Mouse (Mus musculus) C2C12 (cell line): ENCODE data around the gene Snrnp25. TPM values are rescaled to one million over a fixed set of nuclear protein-coding genes. Genes with fewer than 3 reads are reported as not detected.

Experiments
- H3K27me3 ChIP-seq: one replicate; pipeline ENCODE4 v1.6.1; 2011; ENCODE audit not compliant: control insufficient read depth, insufficient read depth, insufficient read length
- H3K36me3 ChIP-seq: one replicate; pipeline ENCODE4 v1.6.1; 2011; ENCODE audit not compliant: control insufficient read depth, insufficient read depth
- H3K4me3 ChIP-seq: one replicate; pipeline ENCODE4 v1.5.1; 2011; ENCODE audit warnings: mild to moderate bottlenecking, control low read depth; ENCODE audit not compliant: poor library complexity, insufficient read depth, severe bottlenecking
- H3K79me2 ChIP-seq: one replicate; pipeline ENCODE4 v1.6.1; 2011; ENCODE audit not compliant: control insufficient read depth, insufficient read depth
- H3K79me3 ChIP-seq: one replicate; pipeline ENCODE4 v1.6.1; 2011; ENCODE audit warnings: low read depth, control low read depth
- H3ac ChIP-seq: one replicate; pipeline ENCODE3; 2011; ENCODE audit warnings: low read depth; ENCODE audit not compliant: control insufficient read depth, insufficient read length
- CEBPB ChIP-seq: IDR thresholded peaks from one replicate; pipeline ENCODE4 v1.6.1; 2011; ENCODE audit warnings: low read depth, mild to moderate bottlenecking, control low read depth, moderate library complexity
- CTCF ChIP-seq: IDR thresholded peaks from one replicate; pipeline ENCODE4 v1.5.1; 2011; ENCODE audit not compliant: control insufficient read depth, insufficient read depth, insufficient read length
- FOSL1 ChIP-seq: IDR thresholded peaks from one replicate; pipeline ENCODE4 v1.8.0; 2011; ENCODE audit warnings: mild to moderate bottlenecking, low read length; ENCODE audit not compliant: poor library complexity, insufficient read depth, severe bottlenecking
- MAX ChIP-seq: IDR thresholded peaks from one replicate; pipeline ENCODE4 v1.6.1; 2011; ENCODE audit warnings: mild to moderate bottlenecking, control low read depth
- MYOD1 ChIP-seq: IDR thresholded peaks from one replicate; pipeline ENCODE4 v1.6.1; 2011; ENCODE audit warnings: low read depth; ENCODE audit not compliant: control insufficient read depth, insufficient read length
- MYOG ChIP-seq: IDR thresholded peaks from one replicate; pipeline ENCODE4 v1.6.1; 2011; ENCODE audit not compliant: control insufficient read depth, insufficient read length; ENCODE audit errors: extremely low read depth
- USF1 ChIP-seq: IDR thresholded peaks from one replicate; pipeline ENCODE4 v1.6.1; 2011; ENCODE audit warnings: low read depth, mild to moderate bottlenecking, control low read depth, moderate library complexity
- polyA plus RNA-seq: library from polyadenylated mRNA; unstranded; fragments of >200 nt; fragmentation: generic; extraction: Trizol; gene quantifications from one replicate; pipeline ENCODE4 v1.2.1, GENCODE M21; 2012; ENCODE audit warnings: missing spikeins

Gene Snrnp25
- polyA plus RNA-seq, 1 experiment, result 63.0 TPM

- Histone ChIP-seq H3K79me2 (no peaks in the 10 kb centered on the region), H3K27me3 (peaks cover 24% of the 10 kb centered on the region), H3K79me3 (no peaks in the 10 kb centered on the region), H3K36me3 (no peaks in the 10 kb centered on the region), H3K4me3 (no peak overlapping the region), H3ac (no peak overlapping the region)
- TF ChIP-seq FOSL1 (no peak), CTCF (peak; percentile 74)
These were observed 23.0 kb upstream of the Snrnp25 start for GRCm38 (mm10) chr11:32181973-32182868.

GRCm38 (mm10) chr11:32184469-32184868 lies 20.7 kb upstream of the Snrnp25 start:
- TF ChIP-seq MAX (no peak), FOSL1 (no peak), MYOD1 (no peak), CTCF (no peak), MYOG (no peak), USF1 (no peak), CEBPB (no peak)
- Histone ChIP-seq H3ac (no peak overlapping the region), H3K36me3 (no peaks in the 10 kb centered on the region), H3K79me2 (no peaks in the 10 kb centered on the region), H3K4me3 (no peak overlapping the region), H3K79me3 (no peaks in the 10 kb centered on the region), H3K27me3 (peaks cover 23% of the 10 kb centered on the region)

- no peaks in the 10 kb centered on the region for H3K79me3 ChIP-seq
These were observed 19.2 kb upstream of the Snrnp25 start for GRCm38 (mm10) chr11:32186031-32186430.

GRCm38 (mm10) chr11:32187256-32187655 lies 18.0 kb upstream of the Snrnp25 start:
- no peaks in the 10 kb centered on the region for H3K36me3 ChIP-seq
- H3K27me3 ChIP-seq, result peaks cover 26% of the 10 kb centered on the region
- TF ChIP-seq MYOG (no peak), MAX (no peak), USF1 (no peak), CTCF (no peak), MYOD1 (no peak), FOSL1 (no peak), CEBPB (no peak)
- no peak overlapping the region for H3K4me3 ChIP-seq
- H3K79me2 ChIP-seq, result no peaks in the 10 kb centered on the region
- H3ac ChIP-seq, result no peak overlapping the region
- H3K79me3 ChIP-seq, result no peaks in the 10 kb centered on the region

More at GRCm38 (mm10) chr11:32186031-32186430, 19.2 kb upstream of the Snrnp25 start:
- Histone ChIP-seq H3K27me3 (peaks cover 30% of the 10 kb centered on the region), H3K4me3 (no peak overlapping the region), H3K36me3 (no peaks in the 10 kb centered on the region), H3ac (no peak overlapping the region), H3K79me2 (no peaks in the 10 kb centered on the region)
- TF ChIP-seq USF1, result no peak
- TF ChIP-seq CTCF, result no peak
- no peak for TF ChIP-seq MAX
- no peak for TF ChIP-seq CEBPB
- no peak for TF ChIP-seq MYOG
- no peak for TF ChIP-seq MYOD1
- no peak for TF ChIP-seq FOSL1

GRCm38 (mm10) chr11:32188881-32189280 lies 16.3 kb upstream of the Snrnp25 start:
- Histone ChIP-seq H3K4me3 (no peak overlapping the region), H3K79me3 (no peaks in the 10 kb centered on the region), H3ac (no peak overlapping the region), H3K36me3 (no peaks in the 10 kb centered on the region), H3K27me3 (peaks cover 42% of the 10 kb centered on the region), H3K79me2 (no peaks in the 10 kb centered on the region)
- TF ChIP-seq CEBPB (no peak), MAX (no peak), FOSL1 (no peak), MYOG (no peak), MYOD1 (no peak), USF1 (no peak), CTCF (no peak)
